Mouse (Mus musculus): ENCODE results near the gene Kif20b. TPM values are rescaled to one million over a fixed set of nuclear protein-coding genes. Genes with fewer than 3 reads are reported as not detected.

Kif20b gene
- polyA plus RNA-seq (2017; shearing (Covaris generic)), result 10 to 100 TPM; 21.4 to 27.6 TPM

DNA sequence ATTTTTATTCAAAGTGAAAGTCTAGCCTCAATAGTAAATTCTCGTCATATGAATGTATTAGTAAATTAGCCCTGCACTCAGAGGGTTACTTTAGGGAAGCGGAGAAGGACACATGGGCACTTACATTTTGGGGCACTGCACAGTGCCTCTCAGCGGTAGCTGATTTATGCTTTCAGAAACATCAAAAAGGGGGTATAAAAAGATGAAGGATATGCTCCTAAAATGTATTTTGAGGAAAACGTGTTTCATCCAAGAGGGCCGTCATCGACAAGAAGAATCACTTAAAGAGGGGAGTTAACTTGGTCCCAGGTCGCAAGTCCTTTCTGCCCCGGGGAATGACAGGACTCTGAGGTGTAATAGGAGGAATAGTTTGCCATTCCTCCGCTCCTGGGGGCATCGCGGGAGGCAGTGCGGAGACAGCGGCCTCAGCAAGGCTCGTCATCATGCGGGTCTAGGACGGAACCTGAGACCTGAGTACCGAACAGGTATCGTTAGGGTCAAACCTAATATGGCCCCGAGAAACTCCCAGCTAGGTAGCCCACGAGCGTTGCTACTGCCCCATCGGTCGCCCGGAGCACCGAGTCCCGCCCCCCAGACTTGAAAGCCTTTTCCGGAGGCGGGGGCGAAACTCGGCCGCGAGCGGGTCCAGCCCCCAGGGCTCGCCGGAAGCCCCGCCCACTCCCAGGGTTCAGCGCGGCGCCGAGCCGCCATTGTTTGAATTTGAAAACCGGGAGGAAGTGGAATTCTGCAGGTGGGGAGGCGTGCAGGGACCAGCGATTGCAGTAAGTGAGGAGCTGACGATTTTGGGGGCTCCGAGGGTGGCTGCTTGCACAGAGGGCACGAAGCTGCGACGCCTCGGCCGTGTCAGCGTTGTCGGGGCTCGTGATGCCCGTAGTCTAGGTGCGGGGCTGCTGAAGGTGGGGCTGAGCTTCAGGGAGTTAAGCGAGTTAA is at the start of gene Kif20b:
TSS of gene Kif20b (plus strand) at position 710 of the 951 bp plus-strand sequence.
- peak; percentile 91 for ATAC-seq

DNA sequence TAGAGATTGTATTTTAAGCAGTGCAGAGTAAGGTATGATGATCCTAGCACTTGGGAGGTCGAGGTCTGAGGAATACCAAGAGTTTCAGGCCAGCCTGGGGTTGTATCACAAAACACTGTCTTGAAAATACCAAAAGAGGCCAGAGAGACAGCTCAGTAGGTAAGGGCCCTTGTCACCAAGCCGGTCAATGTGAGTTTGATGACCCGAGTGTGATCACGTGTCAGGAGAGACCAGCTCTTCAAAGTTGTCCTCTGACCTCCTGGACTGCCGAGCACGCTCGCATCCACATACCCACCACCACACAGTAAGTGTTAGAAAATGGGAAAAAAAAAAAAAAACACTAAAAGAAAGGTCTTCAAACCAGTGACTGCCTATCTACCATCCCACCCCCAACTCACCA is 45.5 kb upstream of the Kif20b start:
- ATAC-seq, result no peak

DNA sequence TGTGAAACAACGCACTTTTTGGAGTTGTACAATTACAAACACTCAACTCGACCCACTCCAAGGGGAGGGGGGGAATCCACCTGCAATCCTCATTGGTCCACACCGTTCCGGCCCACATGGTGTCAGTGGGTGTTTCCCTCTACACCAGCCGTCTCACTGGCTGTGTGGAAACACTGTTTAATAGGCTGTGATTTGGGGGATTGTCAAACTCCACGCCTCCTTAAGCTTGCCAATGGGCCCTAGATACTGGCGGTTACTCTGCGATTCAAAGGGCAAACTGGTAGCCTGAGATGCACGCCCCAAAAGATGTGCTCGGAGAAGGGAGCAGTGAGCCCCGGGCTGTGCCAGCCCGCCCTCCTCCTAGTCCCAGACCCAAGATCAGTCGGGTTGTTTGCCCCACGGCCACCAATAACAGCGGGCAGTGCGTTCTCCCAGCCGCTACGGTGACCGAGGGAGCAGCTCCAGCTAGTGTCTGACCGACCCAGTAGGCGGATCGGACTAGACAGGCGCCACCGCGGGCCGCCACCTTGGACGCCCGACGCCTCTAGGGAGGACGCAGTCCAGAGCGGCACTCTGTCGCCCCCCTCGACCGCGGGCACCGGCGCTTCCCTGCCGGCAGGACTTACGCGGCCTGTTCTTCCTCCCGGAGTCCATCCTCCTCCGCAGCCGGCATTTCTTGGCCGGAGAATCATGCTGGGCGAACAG is 44.1 kb upstream of the Kif20b start:
- peak; percentile 90 for ATAC-seq

DNA sequence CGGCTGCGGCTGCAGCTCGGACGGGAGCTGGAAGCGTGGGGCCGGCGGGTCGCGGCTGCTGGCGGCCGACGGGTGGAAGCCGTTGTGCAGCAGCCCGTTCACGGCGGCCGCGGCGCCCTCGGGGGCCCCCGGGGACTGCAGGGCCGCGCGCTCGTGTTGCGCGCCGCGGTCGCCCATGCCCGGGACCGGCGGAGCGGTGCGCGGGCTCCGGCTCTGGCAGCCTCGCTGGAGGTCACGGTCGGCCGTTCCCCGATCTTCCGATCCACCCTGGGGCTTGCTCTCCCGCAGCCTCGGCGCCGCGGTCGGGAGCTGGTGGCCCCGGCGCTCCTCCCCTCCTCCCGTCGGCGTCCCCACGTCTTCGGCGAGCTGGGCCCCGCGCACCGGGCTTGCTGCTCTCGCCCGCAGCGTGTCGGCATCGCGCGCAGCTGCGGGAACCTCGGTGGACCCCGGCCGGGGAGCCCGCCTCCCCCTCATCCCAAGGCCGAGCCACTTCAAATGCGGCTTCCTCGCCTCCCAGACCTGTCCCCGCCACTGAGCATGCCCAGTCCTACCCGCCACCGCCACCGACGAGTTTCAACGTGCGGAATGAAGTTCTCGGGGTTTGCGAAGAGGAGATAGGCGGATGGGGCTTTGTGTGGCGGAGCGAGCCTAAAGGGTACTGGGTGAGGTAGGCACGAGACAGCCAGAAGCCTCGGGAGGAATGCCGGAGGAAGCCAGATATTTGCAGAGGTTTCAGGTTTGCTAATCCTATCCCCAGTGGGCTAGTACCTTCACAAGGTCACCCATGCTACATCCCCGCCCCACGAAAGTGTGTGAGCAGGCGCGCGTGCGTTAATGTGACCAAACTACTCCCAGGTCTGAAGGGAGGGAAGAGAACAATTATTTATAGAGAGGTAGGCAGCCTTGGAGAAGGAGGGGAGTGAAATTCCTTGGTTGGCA is 43.3 kb upstream of the Kif20b start, which contains the start of gene Pank1:
TSS of gene Pank1 (minus strand) at position 853 of the 939 bp plus-strand sequence.
- peak; percentile 42 for ATAC-seq

DNA sequence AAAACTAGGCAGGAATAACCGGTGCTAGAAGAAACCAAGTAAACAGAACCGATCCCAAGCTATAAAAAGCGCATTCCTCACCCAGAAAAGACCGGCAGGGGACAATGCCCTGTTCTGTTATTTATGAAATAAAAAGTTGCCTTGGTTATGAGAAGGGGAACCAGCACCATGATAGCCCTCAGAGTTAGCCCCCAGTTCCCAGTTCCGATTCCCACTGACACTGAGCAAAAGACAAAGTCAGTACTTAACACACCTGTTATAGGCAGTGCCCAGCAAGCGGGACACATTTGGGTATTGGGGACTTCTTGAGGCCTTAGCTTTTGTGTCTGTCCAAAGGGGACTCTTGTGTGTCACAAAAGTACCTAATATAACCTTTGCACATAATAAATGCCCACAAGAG is 42.5 kb upstream of the Kif20b start:
- no peak for ATAC-seq

DNA sequence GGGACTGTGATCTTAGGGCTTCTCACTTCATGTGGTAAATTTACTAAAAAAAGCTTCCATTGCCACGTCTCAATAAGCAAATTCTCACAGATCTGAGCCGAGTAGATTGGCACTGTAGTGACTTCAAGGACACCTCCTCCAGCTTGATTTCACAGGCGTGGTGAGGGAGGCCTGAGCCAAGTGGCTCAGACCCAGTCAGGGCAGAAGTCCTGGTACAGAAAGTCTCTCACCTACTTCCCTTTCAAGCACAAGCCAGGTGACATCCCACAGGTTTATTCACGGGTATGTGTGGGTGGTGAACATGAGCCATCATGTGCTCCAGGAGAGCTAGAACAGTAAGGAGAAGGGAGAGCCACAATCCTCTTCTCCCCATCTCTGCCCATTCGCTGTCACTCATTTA is 41.0 kb upstream of the Kif20b start:
- ATAC-seq, result no peak

DNA sequence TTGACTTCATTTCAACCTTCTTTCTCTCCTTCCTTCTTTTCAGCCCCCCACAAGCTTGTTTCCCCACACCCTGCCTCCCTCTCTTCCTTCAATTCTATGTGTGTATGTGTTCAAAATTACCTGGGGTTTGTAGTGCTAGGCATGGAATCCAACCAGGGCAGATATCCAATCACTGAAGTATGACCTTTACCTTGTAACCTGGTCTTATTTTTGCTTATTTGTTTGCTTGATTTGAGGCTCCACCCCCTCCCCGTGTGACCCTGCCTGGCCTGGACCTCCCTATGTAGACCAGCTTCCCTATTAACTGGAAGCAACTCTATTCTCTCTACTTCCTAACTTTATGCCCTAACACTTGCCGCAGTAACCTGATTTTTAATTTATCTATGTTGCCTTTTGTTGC is 39.7 kb upstream of the Kif20b start:
- no peak for ATAC-seq

DNA sequence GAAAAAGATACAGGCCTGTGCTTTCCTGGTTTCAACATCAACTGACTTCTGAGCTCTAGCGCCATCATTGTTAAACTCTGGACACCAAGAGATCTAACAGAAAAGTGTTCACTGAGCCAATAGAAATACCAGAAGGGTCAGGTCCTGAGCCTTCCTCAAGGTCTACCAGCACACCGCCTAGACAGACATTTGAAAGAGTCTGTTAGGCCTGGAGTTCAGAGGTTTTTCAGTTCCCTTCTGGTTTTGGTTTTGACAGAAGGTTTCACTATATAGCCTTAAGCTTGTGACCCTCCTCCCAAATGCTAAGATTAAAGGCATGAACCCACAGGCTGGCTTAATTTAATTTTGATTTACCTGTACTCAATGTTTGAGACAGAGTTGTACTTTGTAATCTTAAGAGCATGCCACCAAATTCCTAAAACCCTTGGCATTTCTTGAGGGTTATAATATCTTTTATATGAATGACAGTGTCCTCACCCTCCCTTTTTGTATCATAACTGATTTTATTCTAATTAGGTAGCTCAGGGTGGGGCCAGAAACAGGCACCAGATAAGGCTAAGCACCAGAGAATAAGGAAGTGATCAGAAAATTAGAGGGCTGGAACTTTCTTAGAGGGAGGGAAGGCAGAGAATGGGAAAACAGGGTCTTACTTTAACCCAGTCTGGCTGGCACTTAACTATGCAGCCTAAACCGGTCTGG is 38.5 kb upstream of the Kif20b start:
- no peak for ATAC-seq

DNA sequence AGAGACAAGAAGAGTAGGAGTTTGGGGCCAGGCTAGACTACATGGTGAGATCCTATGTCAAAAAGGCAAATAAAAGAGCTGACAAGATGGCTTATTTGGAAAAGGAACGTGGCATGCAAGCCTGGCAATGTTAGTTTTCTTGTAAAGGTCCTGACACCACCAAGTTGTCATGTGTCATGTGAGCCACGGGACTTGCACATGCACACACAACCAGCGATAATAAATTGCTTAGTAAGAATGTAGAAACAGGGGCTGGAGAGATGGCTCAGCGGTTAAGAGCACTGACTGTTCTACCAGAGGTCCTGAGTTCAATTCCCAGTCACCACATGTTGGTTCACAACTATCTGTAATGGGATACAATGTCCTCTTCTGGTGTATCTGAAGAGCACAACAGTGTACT is 35.8 kb upstream of the Kif20b start:
- no peak for ATAC-seq

DNA sequence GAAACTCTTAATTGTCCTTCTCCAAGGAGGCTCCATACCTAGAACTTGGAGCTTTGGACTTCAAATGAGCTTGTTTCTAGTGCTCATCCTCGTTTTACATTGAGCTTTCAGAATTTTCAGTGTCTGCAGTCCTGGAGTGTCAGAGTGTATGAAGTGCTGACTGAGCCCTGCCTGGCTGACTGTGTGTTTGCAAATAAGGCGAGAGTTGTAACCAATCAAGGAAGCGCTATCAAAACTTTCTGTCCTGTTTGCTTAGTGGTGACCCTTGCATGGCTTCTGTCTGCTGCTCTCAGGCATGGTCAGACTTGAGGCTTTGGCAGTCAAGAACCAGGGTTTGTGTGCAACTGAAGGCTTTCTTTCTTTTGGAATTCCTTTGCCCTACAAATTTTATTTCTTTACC is 31.2 kb upstream of the Kif20b start:
- ATAC-seq, result no peak

DNA sequence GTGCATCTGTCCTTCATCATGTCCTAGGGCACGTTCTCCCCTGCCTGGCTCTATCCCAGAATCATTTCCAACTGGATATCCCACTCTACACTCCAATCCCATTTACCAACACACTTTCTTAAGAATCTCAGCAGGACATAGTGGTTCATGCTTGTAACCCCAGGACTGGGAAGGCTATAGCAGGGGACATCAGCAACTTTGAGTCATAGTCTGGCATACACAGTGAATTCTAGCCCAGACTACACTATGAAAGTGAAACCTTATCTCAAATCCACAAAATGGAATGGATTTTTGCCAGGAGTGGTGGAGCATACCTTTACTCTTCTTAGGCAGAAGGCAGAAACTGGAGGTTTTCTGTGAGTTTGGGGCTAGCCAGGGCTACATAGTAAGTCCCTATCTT is 30.6 kb upstream of the Kif20b start:
- no peak for ATAC-seq

DNA sequence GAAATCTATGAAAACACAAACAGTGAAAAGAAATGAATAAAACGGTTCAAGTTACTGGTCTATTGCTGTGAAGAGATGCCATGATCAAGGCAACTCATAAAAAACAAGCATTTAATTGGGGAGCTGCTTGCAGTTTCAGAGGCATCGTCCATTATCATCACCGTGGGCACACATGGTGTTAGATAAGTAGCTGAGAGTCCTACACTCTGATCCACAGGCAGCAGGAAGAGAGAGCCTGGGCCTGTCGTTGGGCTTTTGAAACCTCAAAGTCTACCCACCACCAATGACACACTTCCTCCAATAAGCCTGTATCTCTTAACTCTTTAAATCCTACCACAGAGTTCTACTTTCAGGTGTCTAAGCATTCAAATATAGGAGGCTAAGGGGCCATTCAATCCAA is 27.1 kb upstream of the Kif20b start:
- no peak for ATAC-seq

DNA sequence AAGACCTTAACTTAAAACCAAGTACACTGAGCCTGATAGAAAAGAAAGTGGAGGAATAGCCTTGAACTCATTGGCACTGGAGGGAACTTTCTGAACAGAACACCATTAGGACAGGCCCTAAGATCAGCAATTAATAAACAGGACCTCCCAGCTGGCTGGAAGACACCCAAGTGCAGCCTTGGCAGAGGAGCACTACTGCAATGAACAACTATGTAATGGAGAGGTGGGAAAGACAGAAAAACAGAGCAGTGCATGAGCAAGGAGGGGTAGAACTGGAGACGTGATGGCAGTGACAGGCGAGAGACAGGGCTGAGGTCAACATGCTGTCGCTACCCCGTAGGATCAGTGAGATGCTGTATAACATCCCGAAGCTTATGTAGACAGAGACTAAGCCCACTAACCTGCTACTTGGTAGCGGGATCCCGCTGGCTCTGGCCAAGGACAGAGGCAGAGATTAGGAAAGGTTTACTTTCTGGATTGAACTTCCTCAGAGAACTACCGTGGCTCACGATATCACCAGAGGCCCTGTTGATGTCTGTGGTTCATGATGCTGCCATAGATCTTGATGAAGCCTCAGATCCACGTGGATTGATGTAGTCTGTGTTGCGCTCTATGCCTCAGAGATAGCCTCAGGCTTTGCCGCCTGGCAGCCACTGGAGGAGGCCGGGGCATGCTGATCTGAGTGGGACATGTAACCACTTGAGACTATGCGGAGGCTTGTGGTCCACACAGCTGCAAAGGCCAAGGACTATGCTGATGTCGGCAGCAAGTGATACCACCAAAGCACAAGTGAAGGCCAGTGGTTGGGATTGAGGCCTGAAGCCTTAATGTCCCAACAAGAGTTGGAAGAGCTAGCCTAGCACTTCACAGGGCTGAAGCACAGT is 24.8 kb upstream of the Kif20b start:
- no peak for ATAC-seq

DNA sequence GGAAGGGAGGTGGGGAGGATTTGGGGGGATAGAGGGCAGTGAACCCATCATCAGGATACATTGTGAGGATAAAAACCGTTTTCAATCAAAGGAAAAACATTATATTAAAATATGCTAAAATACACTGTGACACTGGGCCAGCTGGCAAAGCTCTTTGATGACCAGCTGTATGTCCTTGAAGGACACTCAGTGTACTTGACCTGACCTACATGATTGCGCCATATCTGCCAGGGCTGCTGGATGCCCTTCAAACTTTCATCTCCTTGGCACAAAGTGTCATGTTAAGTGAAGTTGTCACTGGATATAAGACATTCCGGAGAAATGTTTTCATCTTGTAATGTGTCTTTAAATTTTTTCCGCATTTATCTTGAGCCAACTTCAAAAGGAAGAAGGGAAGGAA is 23.2 kb upstream of the Kif20b start:
- ATAC-seq, result no peak

DNA sequence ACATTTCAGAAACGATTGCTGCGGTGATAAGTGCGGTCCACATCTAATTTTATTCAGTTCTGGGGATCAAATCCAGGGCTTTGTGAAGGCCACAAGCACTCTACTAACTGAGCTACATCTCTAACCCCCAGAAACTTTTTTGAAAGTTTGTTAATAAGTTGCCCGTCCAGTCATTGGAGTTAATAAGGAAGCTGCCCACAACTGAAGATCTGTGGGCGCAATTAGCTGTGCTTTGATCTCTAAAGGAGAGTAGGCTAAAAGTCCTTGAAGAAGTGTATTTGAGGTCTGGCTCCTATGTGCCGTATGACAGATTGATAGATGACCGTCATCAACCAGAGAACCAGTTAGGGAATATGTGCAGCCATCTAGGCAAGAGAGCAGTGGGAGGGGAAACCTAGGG is 20.9 kb upstream of the Kif20b start:
- ATAC-seq, result no peak

DNA sequence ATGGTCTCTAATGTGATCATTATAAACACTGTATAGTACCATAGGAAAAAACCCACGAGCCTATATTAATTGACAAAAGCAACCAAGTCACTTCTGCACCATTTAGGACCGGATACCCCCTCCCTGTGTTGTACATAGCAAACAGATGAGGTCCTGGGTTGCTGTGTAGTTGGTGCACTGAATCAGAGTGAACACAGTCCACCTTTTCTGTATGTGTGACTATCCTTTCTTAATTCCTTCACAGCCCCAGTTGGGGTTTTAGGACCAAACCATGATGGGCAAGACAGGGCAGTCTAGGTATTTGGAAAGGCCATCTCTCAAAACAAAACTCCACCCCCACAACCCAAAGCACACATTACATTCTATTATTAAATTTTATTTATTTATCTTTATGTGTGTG is 20.4 kb upstream of the Kif20b start:
- ATAC-seq, result no peak

DNA sequence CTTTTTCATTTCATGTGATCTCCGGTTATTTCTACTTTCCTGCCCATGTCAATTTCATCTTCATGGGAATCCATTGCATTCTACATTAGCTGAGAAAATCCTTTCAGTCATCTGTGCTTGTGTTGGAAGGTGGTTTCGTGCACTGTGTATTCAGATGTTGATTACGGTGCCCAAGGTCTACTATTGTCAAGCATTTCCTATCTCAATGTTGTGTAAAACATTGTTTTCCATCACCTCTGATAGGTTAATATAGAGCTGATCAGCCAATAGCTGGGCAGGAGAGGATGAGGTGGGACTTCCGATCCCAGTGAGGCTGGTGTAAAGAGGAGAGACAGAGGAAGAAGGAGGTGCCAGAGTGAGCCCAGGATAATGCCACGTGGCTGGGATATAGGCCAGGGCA is 18.1 kb upstream of the Kif20b start:
- no peak for ATAC-seq

DNA sequence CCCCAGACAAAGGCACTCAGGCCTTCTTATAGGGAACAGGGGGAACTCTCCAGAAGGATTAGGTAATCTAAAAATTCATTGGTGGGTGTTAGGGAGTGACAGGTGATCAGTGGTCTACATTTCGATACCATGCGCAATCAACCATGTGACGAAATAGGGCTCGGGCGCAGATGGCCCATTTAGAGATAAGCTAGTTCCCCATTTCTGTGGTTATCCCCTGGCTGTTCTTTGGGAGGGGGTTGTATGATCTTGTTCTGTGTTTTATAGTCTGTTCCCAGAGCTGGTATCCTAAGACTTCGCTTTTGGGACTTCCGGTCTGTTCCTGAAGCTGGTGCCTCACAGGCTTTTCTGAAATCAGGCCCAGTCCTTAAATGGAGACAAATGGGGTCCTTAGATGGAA is 16.7 kb upstream of the Kif20b start:
- no peak for ATAC-seq

DNA sequence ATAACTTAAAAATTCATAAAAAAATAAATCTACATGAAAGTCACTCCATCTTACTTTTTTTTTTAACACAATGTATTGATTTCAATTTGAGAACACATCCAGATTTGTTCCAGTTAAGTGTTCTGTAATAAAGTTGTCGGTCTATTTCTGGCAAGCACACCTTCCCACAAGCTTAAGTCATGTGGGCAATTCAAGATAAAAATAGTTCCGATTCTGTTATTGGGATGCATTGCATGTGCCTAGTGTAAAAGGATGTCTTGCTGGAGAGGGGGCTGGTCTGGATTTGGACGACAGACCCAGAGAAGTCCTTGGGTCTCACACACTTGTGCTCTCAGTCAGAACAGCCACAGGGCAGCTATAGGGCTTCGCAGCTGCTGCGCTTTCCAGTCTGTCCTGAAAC is 15.4 kb upstream of the Kif20b start:
- ATAC-seq, result no peak

DNA sequence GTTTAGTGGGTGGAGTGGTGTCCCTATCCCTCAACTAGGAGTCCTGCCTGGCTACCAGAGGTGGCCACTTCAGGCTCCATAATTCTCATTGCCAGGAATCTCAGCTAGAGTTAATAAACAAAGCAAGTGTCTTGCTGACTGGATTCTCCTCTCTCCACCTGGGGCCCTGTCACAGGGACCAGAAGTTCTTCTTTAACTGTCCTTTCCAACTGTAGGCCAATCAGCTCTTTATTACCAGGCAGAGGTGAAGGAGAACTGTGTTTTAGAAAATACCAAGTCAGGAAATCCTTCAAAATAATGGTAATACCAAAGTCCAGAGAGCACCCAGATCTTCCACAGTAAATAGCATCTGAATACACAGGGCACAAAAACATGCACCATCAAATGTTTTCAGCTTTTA is 9.8 kb upstream of the Kif20b start:
- no peak for ATAC-seq

DNA sequence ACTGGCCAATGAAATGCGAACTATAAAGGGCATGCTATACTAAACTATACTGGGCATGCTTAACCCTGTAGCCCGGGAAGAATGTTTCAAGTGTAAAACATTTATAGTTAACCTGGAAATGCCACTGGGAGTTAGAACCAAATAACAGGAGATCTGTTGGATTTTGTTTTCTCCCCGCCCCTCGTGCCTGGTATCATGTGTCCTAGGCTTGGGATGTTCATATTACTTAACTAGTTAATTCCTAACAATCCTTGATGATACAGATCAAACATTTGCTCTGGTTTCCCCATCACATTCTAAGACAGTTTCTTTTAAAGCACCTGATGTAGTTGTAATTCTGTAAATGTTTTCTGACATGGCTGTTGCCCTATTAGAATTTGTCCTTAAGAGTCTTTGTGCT is 2.1 kb upstream of the Kif20b start:
- ATAC-seq, result no peak

Measured in CD4-positive, CD25-positive, alpha-beta regulatory T cell, adult 4 months (primary cell).